Mouse (Mus musculus): ENCODE measurements around the gene Tmem120b.
A peak's percentile ranks its signal among the peaks of the same experiment; 100 is the strongest.

Tmem120b gene

GRCm38 (mm10) chr5:123068115-123068514, at the start of gene Tmem120b:
Gene Tmem120b (plus strand): TSS chr5:123068415.
- DNase-seq, result no peak

GRCm38 (mm10) chr5:123019336-123020016, 48.7 kb upstream of the Tmem120b start:
- DNase-seq, result no peak

- no peak for DNase-seq
Observed at GRCm38 (mm10) chr5:123020426-123020825, 47.8 kb upstream of the Tmem120b start.

GRCm38 (mm10) chr5:123021438-123021837, 46.8 kb upstream of the Tmem120b start:
- no peak for DNase-seq

GRCm38 (mm10) chr5:123023049-123023448, 45.2 kb upstream of the Tmem120b start:
- no peak for DNase-seq

GRCm38 (mm10) chr5:123024312-123024711, 43.9 kb upstream of the Tmem120b start:
- no peak for DNase-seq

- DNase-seq, result peak; percentile 74 to 75
Observed at GRCm38 (mm10) chr5:123024965-123025573, 43.1 kb upstream of the Tmem120b start.

GRCm38 (mm10) chr5:123026414-123026813, 41.8 kb upstream of the Tmem120b start:
- DNase-seq, result no peak

- no peak for DNase-seq
Observed at GRCm38 (mm10) chr5:123027436-123027835, 40.8 kb upstream of the Tmem120b start.

GRCm38 (mm10) chr5:123029729-123030128, 38.5 kb upstream of the Tmem120b start:
- DNase-seq, result no peak

GRCm38 (mm10) chr5:123031312-123031711, 36.9 kb upstream of the Tmem120b start:
- DNase-seq, result peak in 1 of 2 experiments; percentile 23

GRCm38 (mm10) chr5:123033646-123034160, 34.5 kb upstream of the Tmem120b start:
- DNase-seq, result no peak

GRCm38 (mm10) chr5:123035089-123035488, 33.1 kb upstream of the Tmem120b start:
- DNase-seq, result no peak

- no peak for DNase-seq
Observed at GRCm38 (mm10) chr5:123035564-123035963, 32.7 kb upstream of the Tmem120b start.

GRCm38 (mm10) chr5:123038115-123038514, 30.1 kb upstream of the Tmem120b start:
- DNase-seq, result no peak

- DNase-seq, result peak; percentile 91 to 93
Observed at GRCm38 (mm10) chr5:123039120-123039752, 29.0 kb upstream of the Tmem120b start.

- no peak for DNase-seq
Observed at GRCm38 (mm10) chr5:123040796-123041195, 27.4 kb upstream of the Tmem120b start.

- peak; percentile 71 to 72 for DNase-seq
Observed at GRCm38 (mm10) chr5:123043856-123044255, 24.4 kb upstream of the Tmem120b start.

- DNase-seq, result peak; percentile 71 to 73
Observed at GRCm38 (mm10) chr5:123045561-123046295, 22.5 kb upstream of the Tmem120b start.

- DNase-seq, result no peak
Observed at GRCm38 (mm10) chr5:123046916-123047315, 21.3 kb upstream of the Tmem120b start, which contains the start of gene Morn3. Gene Morn3 (minus strand): TSS chr5:123047016.

GRCm38 (mm10) chr5:123049271-123049670, 18.9 kb upstream of the Tmem120b start:
- DNase-seq, result peak; percentile 51 to 54

- DNase-seq, result no peak
Observed at GRCm38 (mm10) chr5:123050918-123051317, 17.3 kb upstream of the Tmem120b start.

GRCm38 (mm10) chr5:123051736-123052135, 16.5 kb upstream of the Tmem120b start:
- DNase-seq, result peak; percentile 38

Measured in B cell, adult 2 months (primary cell).